Comparison of ENCODE assay signal across 21 mouse cellular contexts in the genomic region with DNA sequence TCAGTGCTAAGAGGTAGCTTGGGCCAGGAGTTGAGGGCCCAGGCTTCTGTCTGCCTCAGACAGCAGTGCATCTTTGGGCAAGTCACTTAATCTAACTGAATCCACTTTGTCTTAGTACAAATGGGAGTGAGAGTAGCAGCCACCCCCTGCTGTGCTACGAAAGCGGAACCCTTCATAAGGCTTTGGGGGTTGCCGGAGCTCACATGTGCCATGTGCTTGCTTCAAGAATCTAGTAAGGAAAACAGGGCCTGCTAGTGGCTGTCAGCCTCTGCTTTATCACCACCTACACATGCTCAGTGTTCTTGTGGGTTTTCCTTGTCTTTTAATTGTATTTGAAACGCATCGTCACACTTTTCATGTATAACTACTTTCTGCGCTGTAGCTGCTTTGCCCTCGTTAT. TPM values are rescaled to one million over a fixed set of nuclear protein-coding genes. Genes with fewer than 3 reads are reported as not detected.
DNase-seq lines count a peak whose midpoint lies in the region; ATAC-seq lines count a peak whose summit lies in the region.
"Had no signal": no experiment of that assay in that cellular context is flagged by ENCODE, and none has a peak within 500 bp of the region (broad histone marks: within the 10 kb centered on the region; RNA-seq: fewer than 3 reads in every experiment).

No protein-coding gene starts in this region.

- no peaks in the 10 kb centered on the region for H3K4me1 ChIP-seq in forebrain, embryonic 14.5 days (ENCODE audit: control insufficient read depth, insufficient read depth, low read length)
- H3K4me1 ChIP-seq in forebrain, embryonic 16.5 days (replicated peaks; ENCODE audit: control insufficient read depth, insufficient read depth, low read length), result no peaks in the 10 kb centered on the region
- H3K4me1 ChIP-seq in neural tube, embryonic 14.5 days (ENCODE audit: control insufficient read depth, insufficient read depth, low read length), result no peaks in the 10 kb centered on the region
- 0 out of 2 replicates have a peak, but pooled peaks cover 7% of the 10 kb centered on the region for H3K4me1 ChIP-seq in neural tube, embryonic 15.5 days
- H3K4me1 ChIP-seq in limb, embryonic 12.5 days (replicated peaks), result peaks cover 17% of the 10 kb centered on the region; the same call in 1 of the 2 replicates

- H3K36me3 ChIP-seq in forebrain, embryonic 14.5 days (ENCODE audit: control insufficient read depth, insufficient read depth, low read length), result no peaks in the 10 kb centered on the region
- no peaks in the 10 kb centered on the region for H3K36me3 ChIP-seq in forebrain, embryonic 16.5 days (ENCODE audit: control insufficient read depth, insufficient read depth)
- H3K36me3 ChIP-seq in neural tube, embryonic 14.5 days (ENCODE audit: control insufficient read depth, insufficient read depth, low read length), result no peaks in the 10 kb centered on the region
- H3K36me3 ChIP-seq in neural tube, embryonic 15.5 days, result no peaks in the 10 kb centered on the region
- no peaks in the 10 kb centered on the region for H3K36me3 ChIP-seq in limb, embryonic 12.5 days

- no peak overlapping the region for H3K4me3 ChIP-seq in forebrain, embryonic 14.5 days (ENCODE audit: low read depth, low read length)
- no peak overlapping the region for H3K4me3 ChIP-seq in forebrain, embryonic 16.5 days (replicated peaks; ENCODE audit: low read length)
- H3K4me3 ChIP-seq in neural tube, embryonic 14.5 days (ENCODE audit: low read depth, low read length), result no peak overlapping the region
- H3K4me3 ChIP-seq in neural tube, embryonic 15.5 days (replicated peaks), result no peak overlapping the region
- no peak overlapping the region for H3K4me3 ChIP-seq in limb, embryonic 12.5 days (replicated peaks)
- H3K4me3 ChIP-seq: erythroblast, embryonic 14.5 days; forebrain, embryonic 13.5 days; heart, adult 2 months had no signal

- no peak for ATAC-seq in forebrain, embryonic 14.5 days
- ATAC-seq in forebrain, embryonic 16.5 days, result no peak
- ATAC-seq in neural tube, embryonic 14.5 days (ENCODE audit: low read depth), result peak; percentile 56; the same call in 1 of the 2 replicates
- ATAC-seq in neural tube, embryonic 15.5 days (ENCODE audit: low FRiP score), result no peak
- ATAC-seq in limb, embryonic 12.5 days (ENCODE audit: insufficient number of reproducible peaks, insufficient read depth, low FRiP score, low TSS enrichment, low read depth), result no peak
- ATAC-seq: forebrain, embryonic 13.5 days; inflammation-experienced regulatory T-cells, adult 6 months; liver, postnatal 0 days; midbrain, embryonic 16.5 days had no signal

- DNase-seq in forebrain, embryonic 14.5 days (ENCODE audit: low spot score), result peak; percentile 16
- DNase-seq in cerebellum, adult 9-10 months, result no peak
- no peak for DNase-seq in heart, adult 9 months (ENCODE audit: low spot score in 2 of 2)
- DNase-seq: cerebellum, postnatal 14 days; gastrocnemius, postnatal 25 days; heart, adult 2 months; kidney, adult 2 months; liver; liver, postnatal 0 days; lung, postnatal 10 days; thymus, postnatal 14 days had no signal

- H3K4me2 ChIP-seq in forebrain, embryonic 14.5 days (ENCODE audit: low read length), result no peak overlapping the region
- no peak overlapping the region for H3K4me2 ChIP-seq in forebrain, embryonic 16.5 days (ENCODE audit: low read length)
- H3K4me2 ChIP-seq in neural tube, embryonic 14.5 days (ENCODE audit: low read depth, low read length), result no peak overlapping the region
- no peak overlapping the region for H3K4me2 ChIP-seq in neural tube, embryonic 15.5 days
- no peak overlapping the region for H3K4me2 ChIP-seq in limb, embryonic 12.5 days
- H3K4me2 ChIP-seq: forebrain, embryonic 13.5 days had no signal

- H3K27me3 ChIP-seq in forebrain, embryonic 14.5 days (replicated peaks; ENCODE audit: control insufficient read depth, insufficient read depth, low read length), result no peaks in the 10 kb centered on the region
- H3K27me3 ChIP-seq in forebrain, embryonic 16.5 days (replicated peaks; ENCODE audit: control insufficient read depth, insufficient read depth, low read length), result no peaks in the 10 kb centered on the region
- no peaks in the 10 kb centered on the region for H3K27me3 ChIP-seq in neural tube, embryonic 14.5 days (ENCODE audit: control insufficient read depth, insufficient read depth, low read length)
- H3K27me3 ChIP-seq in neural tube, embryonic 15.5 days (replicated peaks), result no peaks in the 10 kb centered on the region
- H3K27me3 ChIP-seq in limb, embryonic 12.5 days, result no peaks in the 10 kb centered on the region
- H3K27me3 ChIP-seq: CH12.LX; forebrain, embryonic 13.5 days had no signal

- no peak overlapping the region for H3K27ac ChIP-seq in forebrain, embryonic 14.5 days (ENCODE audit: low read depth, low read length)
- H3K27ac ChIP-seq in forebrain, embryonic 16.5 days (ENCODE audit: low read length), result no peak overlapping the region
- no peak overlapping the region for H3K27ac ChIP-seq in neural tube, embryonic 14.5 days (ENCODE audit: low read depth, low read length)
- no peak overlapping the region for H3K27ac ChIP-seq in neural tube, embryonic 15.5 days (replicated peaks)
- H3K27ac ChIP-seq in limb, embryonic 12.5 days, result 0 out of 2 replicates have a peak overlapping the region, but pooled peaks have one; percentile 0
- H3K27ac ChIP-seq: forebrain, embryonic 13.5 days; heart, adult 2 months; stomach, postnatal 0 days had no signal

- WGBS in forebrain, embryonic 14.5 days, result 33% methylated on average over 7 of the region's 7 CpGs
- 40% methylated on average over 7 of the region's 7 CpGs for WGBS in forebrain, embryonic 16.5 days
- 49% methylated on average over 7 of the region's 7 CpGs for WGBS in neural tube, embryonic 14.5 days
- 46% methylated on average over 7 of the region's 7 CpGs for WGBS in neural tube, embryonic 15.5 days
- 41% methylated on average over 7 of the region's 7 CpGs for WGBS in limb, embryonic 12.5 days

- H3K9me3 ChIP-seq in forebrain, embryonic 14.5 days (replicated peaks; ENCODE audit: control insufficient read depth, low read length), result no peaks in the 10 kb centered on the region
- H3K9me3 ChIP-seq in forebrain, embryonic 16.5 days (ENCODE audit: control insufficient read depth, low read length), result no peaks in the 10 kb centered on the region
- no peaks in the 10 kb centered on the region for H3K9me3 ChIP-seq in neural tube, embryonic 14.5 days (ENCODE audit: control insufficient read depth, low read length)
- H3K9me3 ChIP-seq in neural tube, embryonic 15.5 days (replicated peaks), result no peaks in the 10 kb centered on the region
- H3K9me3 ChIP-seq in limb, embryonic 12.5 days, result no peaks in the 10 kb centered on the region
- H3K9me3 ChIP-seq: forebrain, embryonic 13.5 days had no signal

- no peak overlapping the region for H3K9ac ChIP-seq in forebrain, embryonic 14.5 days (ENCODE audit: low read length)
- H3K9ac ChIP-seq in forebrain, embryonic 16.5 days (replicated peaks; ENCODE audit: low read depth, low read length), result no peak overlapping the region
- no peak overlapping the region for H3K9ac ChIP-seq in neural tube, embryonic 14.5 days (replicated peaks; ENCODE audit: low read depth, low read length)
- no peak overlapping the region for H3K9ac ChIP-seq in neural tube, embryonic 15.5 days (replicated peaks)
- H3K9ac ChIP-seq in limb, embryonic 12.5 days (replicated peaks), result no peak overlapping the region
- H3K9ac ChIP-seq: forebrain, embryonic 13.5 days; liver, postnatal 0 days had no signal

RNA-seq across cellular contexts. Expression of a gene that starts 43.7 kb away (rescaled TPM):
- polyA plus RNA-seq in forebrain, embryonic 14.5 days (2014; fragmentation: Nextera tagmentation; extraction: Ambion mirVana), result 769 and 900 TPM in 2 replicates
- polyA plus RNA-seq in forebrain, embryonic 16.5 days (2015; fragmentation: Nextera tagmentation; extraction: Ambion mirVana), result 718 and 738 TPM in 2 replicates
- 743 and 749 TPM in 2 replicates for polyA plus RNA-seq in neural tube, embryonic 14.5 days (2014; fragmentation: Nextera tagmentation; extraction: Ambion mirVana)
- 750 and 812 TPM in 2 replicates for polyA plus RNA-seq in neural tube, embryonic 15.5 days (2015; fragmentation: Nextera tagmentation; extraction: Ambion mirVana)
- polyA plus RNA-seq in limb, embryonic 12.5 days (2016; fragmentation: Nextera tagmentation; extraction: Ambion mirVana), result 1,248 and 1,281 TPM in 2 replicates
